Mouse (Mus musculus) neural tube, embryonic 13.5 days (tissue): ENCODE data around the gene Apoa4. TPM values are rescaled to one million over a fixed set of nuclear protein-coding genes. Genes with fewer than 3 reads are reported as not detected.

Source experiments
- polyA plus RNA-seq: library from polyadenylated mRNA; unstranded; fragments of >200 nt; fragmentation: Nextera tagmentation; extraction: Ambion mirVana; gene quantifications from 2 replicates; pipeline ENCODE4 v1.2.1, GENCODE M21; 2015

The Apoa4 gene
- polyA plus RNA-seq, 1 experiment from 2014 or later = 0.14 TPM

Other genes starting within 250 kb of the Apoa4 start
- 282 and 301 TPM in 2 replicates for gene Pafah1b2, start 228.0 kb upstream of the Apoa4 start, polyA plus RNA-seq
- gene Sik3, start 227.9 kb upstream of the Apoa4 start, polyA plus RNA-seq = 9.3 and 9.4 TPM in 2 replicates
- gene Apoa1, start 12.1 kb upstream of the Apoa4 start, polyA plus RNA-seq = 3.2 and 3.8 TPM in 2 replicates
- gene Apoc3, start 5.1 kb upstream of the Apoa4 start, polyA plus RNA-seq = not detected in 2 replicates
- not detected in 2 replicates for gene Apoa5, start 27.9 kb downstream of the Apoa4 start, polyA plus RNA-seq
- 54.4 and 59.3 TPM in 2 replicates for gene Zpr1, start 32.4 kb downstream of the Apoa4 start, polyA plus RNA-seq
- gene Bud13, start 42.3 kb downstream of the Apoa4 start, polyA plus RNA-seq = 15.7 and 18.3 TPM in 2 replicates
- gene 4931429L15Rik, start 79.3 kb downstream of the Apoa4 start, polyA plus RNA-seq = not detected in 2 replicates